ENCODE assay signal across 8 mouse cellular contexts in the genomic region with DNA sequence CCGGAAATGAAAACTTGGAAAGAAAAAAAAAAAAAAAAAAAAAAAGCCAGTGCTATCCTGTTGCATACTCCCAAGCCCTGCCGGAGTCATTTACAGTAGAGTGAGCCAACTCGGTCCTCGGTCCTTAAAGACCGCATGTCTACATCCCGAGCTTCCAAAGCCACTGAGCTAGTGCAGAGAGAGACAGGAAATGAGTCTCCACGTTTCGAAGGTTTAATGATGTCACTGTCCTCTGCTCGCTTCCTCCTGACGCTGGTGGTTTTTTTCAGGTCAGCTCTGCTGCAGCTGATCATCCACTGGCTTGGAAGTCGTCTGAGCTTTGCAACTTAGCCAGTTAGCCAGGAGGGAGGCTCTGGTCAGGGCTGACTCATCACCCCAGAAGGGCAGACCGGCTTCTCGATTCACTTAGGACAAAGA. TPM values are rescaled to one million over a fixed set of nuclear protein-coding genes. Genes with fewer than 3 reads are reported as not detected.
A peak's percentile ranks its signal among the peaks of the same experiment; 100 is the strongest.
DNase-seq lines count a peak whose midpoint lies in the region; ATAC-seq and TF ChIP-seq lines count a peak whose summit lies in the region.

No protein-coding gene starts in this region.

- no peak overlapping the region for H3K9ac ChIP-seq in hindbrain, embryonic 13.5 days
- H3K9ac ChIP-seq in intestine, embryonic 14.5 days (ENCODE audit: low read length), result 0 out of 2 replicates have a peak overlapping the region, but pooled peaks have one; percentile 6
- no peak overlapping the region for H3K9ac ChIP-seq in liver, postnatal 0 days (replicated peaks)

- no peaks in the 10 kb centered on the region for H3K27me3 ChIP-seq in hindbrain, embryonic 10.5 days (ENCODE audit: insufficient read depth, poor library complexity, severe bottlenecking)
- no peaks in the 10 kb centered on the region for H3K27me3 ChIP-seq in hindbrain, embryonic 13.5 days
- no peaks in the 10 kb centered on the region for H3K27me3 ChIP-seq in intestine, embryonic 14.5 days (replicated peaks; ENCODE audit: control insufficient read depth, insufficient read depth, low read length)
- H3K27me3 ChIP-seq in liver, postnatal 0 days (ENCODE audit: insufficient read depth, low read length), result no peaks in the 10 kb centered on the region
- no peaks in the 10 kb centered on the region for H3K27me3 ChIP-seq in thymus, adult 2 months (ENCODE audit: control insufficient read depth, insufficient read depth, low read length)

- peaks cover 49% of the 10 kb centered on the region for H3K4me1 ChIP-seq in hindbrain, embryonic 10.5 days (replicated peaks)
- H3K4me1 ChIP-seq in hindbrain, embryonic 13.5 days (replicated peaks), result peaks cover 14% of the 10 kb centered on the region
- H3K4me1 ChIP-seq in intestine, embryonic 14.5 days (replicated peaks; ENCODE audit: control insufficient read depth, insufficient read depth, low read length), result peaks cover 34% of the 10 kb centered on the region
- H3K4me1 ChIP-seq in liver, postnatal 0 days (ENCODE audit: insufficient read depth), result peaks cover 20% of the 10 kb centered on the region
- peaks cover 29% of the 10 kb centered on the region for H3K4me1 ChIP-seq in thymus, adult 2 months (replicated peaks; ENCODE audit: control insufficient read depth, insufficient read depth, low read length)

- 69% methylated on average over 13 of the region's 13 CpGs for WGBS in hindbrain, embryonic 10.5 days
- 78% methylated on average over 13 of the region's 13 CpGs for WGBS in hindbrain, embryonic 13.5 days
- WGBS in intestine, embryonic 14.5 days, result 21% methylated on average over 13 of the region's 13 CpGs
- WGBS in liver, postnatal 0 days (ENCODE audit: insufficient replicate concordance), result 19% methylated on average over 13 of the region's 13 CpGs
- WGBS in thymus, adult 2 months, result 10% methylated on average over 13 of the region's 13 CpGs

- ATAC-seq in hindbrain, embryonic 13.5 days (ENCODE audit: low FRiP score), result no peak
- peak; percentile 49 for ATAC-seq in intestine, embryonic 14.5 days (replicated peaks; ENCODE audit: low FRiP score, low TSS enrichment, low read depth)
- peak; percentile 76 for ATAC-seq in liver, postnatal 0 days

- no peaks in the 10 kb centered on the region for H3K36me3 ChIP-seq in hindbrain, embryonic 10.5 days
- H3K36me3 ChIP-seq in hindbrain, embryonic 13.5 days, result no peaks in the 10 kb centered on the region
- H3K36me3 ChIP-seq in intestine, embryonic 14.5 days (ENCODE audit: control insufficient read depth, insufficient read depth, low read length), result no peaks in the 10 kb centered on the region
- no peaks in the 10 kb centered on the region for H3K36me3 ChIP-seq in liver, postnatal 0 days (replicated peaks; ENCODE audit: insufficient read depth, low read length)
- no peaks in the 10 kb centered on the region for H3K36me3 ChIP-seq in thymus, adult 2 months (ENCODE audit: control insufficient read depth, insufficient read depth, low read length)

- peak; percentile 50; the same call in 1 of the 2 replicates for TF ChIP-seq EP300 in liver, postnatal 0 days (IDR thresholded peaks at IDR 0.05; ENCODE audit: low read depth)

- no peak for TF ChIP-seq CTCF in liver, postnatal 0 days (IDR thresholded peaks at IDR 0.05; ENCODE audit: low read depth)
- no peak for TF ChIP-seq CTCF in thymus, adult 2 months (IDR thresholded peaks at IDR 0.05; ENCODE audit: borderline replicate concordance, control insufficient read depth, extremely low read depth, insufficient read depth, low read length, poor library complexity)

- H3K4me3 ChIP-seq in hindbrain, embryonic 10.5 days, result no peak overlapping the region
- H3K4me3 ChIP-seq in hindbrain, embryonic 13.5 days, result no peak overlapping the region
- H3K4me3 ChIP-seq in intestine, embryonic 14.5 days (ENCODE audit: low read depth, low read length), result no peak overlapping the region
- H3K4me3 ChIP-seq in liver, postnatal 0 days (ENCODE audit: low read depth, low read length), result no peak overlapping the region
- peak overlapping the region; percentile 23 for H3K4me3 ChIP-seq in thymus, adult 2 months (ENCODE audit: control insufficient read depth, insufficient read depth, low read length)

- DNase-seq in hindbrain, embryonic 10.5 days (ENCODE audit: low spot score), result no peak
- DNase-seq in fibroblast of lung, adult 2 months (ENCODE audit: low read depth), result peak; percentile 88
- peak; percentile 67 for DNase-seq in intestine, embryonic 14.5 days (ENCODE audit: low spot score)
- peak; percentile 42 for DNase-seq in liver, postnatal 0 days
- peak; percentile 51 for DNase-seq in thymus, adult 2 months
- no peak for DNase-seq in frontal cortex, postnatal 10 days (ENCODE audit: low spot score in 2 of 2)
- no peak for DNase-seq in cerebellum, adult 18-20 months

- peak overlapping the region; percentile 2; the same call in 1 of the 2 replicates for H3K27ac ChIP-seq in hindbrain, embryonic 10.5 days
- H3K27ac ChIP-seq in hindbrain, embryonic 13.5 days, result no peak overlapping the region
- peak overlapping the region; percentile 52 for H3K27ac ChIP-seq in intestine, embryonic 14.5 days (ENCODE audit: low read depth)
- H3K27ac ChIP-seq in liver, postnatal 0 days (ENCODE audit: low read depth), result peak overlapping the region; percentile 58
- H3K27ac ChIP-seq in thymus, adult 2 months (ENCODE audit: control insufficient read depth, insufficient read depth, low read length), result peak overlapping the region; percentile 79

- H3K4me2 ChIP-seq in hindbrain, embryonic 13.5 days, result no peak overlapping the region
- H3K4me2 ChIP-seq in intestine, embryonic 14.5 days (ENCODE audit: low read length), result no peak overlapping the region
- H3K4me2 ChIP-seq in liver, postnatal 0 days (ENCODE audit: low read depth, low read length), result peak overlapping the region; percentile 38

- no peaks in the 10 kb centered on the region for H3K9me3 ChIP-seq in hindbrain, embryonic 10.5 days
- no peaks in the 10 kb centered on the region for H3K9me3 ChIP-seq in hindbrain, embryonic 13.5 days
- no peaks in the 10 kb centered on the region for H3K9me3 ChIP-seq in intestine, embryonic 14.5 days (ENCODE audit: control insufficient read depth, low read length)
- H3K9me3 ChIP-seq in liver, postnatal 0 days (ENCODE audit: low read length), result no peaks in the 10 kb centered on the region

- TF ChIP-seq POLR2A in thymus, adult 2 months (IDR thresholded peaks at IDR 0.05; ENCODE audit: control insufficient read depth, extremely low read depth, insufficient read depth, low read length, poor library complexity), result no peak

RNA-seq across cellular contexts. Expression of a gene that starts 10.1 kb away (rescaled TPM):
- polyA plus RNA-seq in hindbrain, embryonic 10.5 days (2016; fragmentation: Nextera tagmentation; extraction: Ambion mirVana), result 36.9 and 41.1 TPM in 2 replicates
- polyA plus RNA-seq in hindbrain, embryonic 13.5 days (2015; fragmentation: Nextera tagmentation; extraction: Ambion mirVana), result 65.6 and 70.9 TPM in 2 replicates
- 42.4 and 46.0 TPM in 2 replicates for polyA plus RNA-seq in intestine, embryonic 14.5 days (2014; fragmentation: Nextera tagmentation; extraction: Ambion mirVana)
- polyA plus RNA-seq in liver, postnatal 0 days (2015; fragmentation: Nextera tagmentation; extraction: Ambion mirVana), result 29.6 and 32.1 TPM in 2 replicates
- 14.3 and 24.9 TPM in 2 replicates for polyA plus RNA-seq in thymus, adult 2 months (2012; rRNA removed)

RNA-seq across cellular contexts. Expression of a gene that starts 43.2 kb away (rescaled TPM):
- polyA plus RNA-seq in hindbrain, embryonic 10.5 days (2016; fragmentation: Nextera tagmentation; extraction: Ambion mirVana), result 256 and 361 TPM in 2 replicates
- 207 and 215 TPM in 2 replicates for polyA plus RNA-seq in hindbrain, embryonic 13.5 days (2015; fragmentation: Nextera tagmentation; extraction: Ambion mirVana)
- 248 and 249 TPM in 2 replicates for polyA plus RNA-seq in intestine, embryonic 14.5 days (2014; fragmentation: Nextera tagmentation; extraction: Ambion mirVana)
- polyA plus RNA-seq in liver, postnatal 0 days (2015; fragmentation: Nextera tagmentation; extraction: Ambion mirVana), result 69.9 and 73.7 TPM in 2 replicates
- polyA plus RNA-seq in thymus, adult 2 months (2012; rRNA removed), result 20.0 and 23.3 TPM in 2 replicates

Comparison
In these comparisons a context has a peak if more than half of its experiments do, and no peak if none do; other contexts are left out.
1. DNase-seq: peak in fibroblast of lung, adult 2 months (single experiment), intestine, embryonic 14.5 days (single experiment), liver, postnatal 0 days (single experiment) and thymus, adult 2 months (single experiment); none in hindbrain, embryonic 10.5 days (single experiment), frontal cortex, postnatal 10 days (0 of 2) and cerebellum, adult 18-20 months (0 of 2).